Mouse (Mus musculus): ENCODE results near the gene Vstm4. TPM values are rescaled to one million over a fixed set of nuclear protein-coding genes. Genes with fewer than 3 reads are reported as not detected.

Gene Vstm4
- polyA plus RNA-seq, 1 experiment, result not detected

DNA sequence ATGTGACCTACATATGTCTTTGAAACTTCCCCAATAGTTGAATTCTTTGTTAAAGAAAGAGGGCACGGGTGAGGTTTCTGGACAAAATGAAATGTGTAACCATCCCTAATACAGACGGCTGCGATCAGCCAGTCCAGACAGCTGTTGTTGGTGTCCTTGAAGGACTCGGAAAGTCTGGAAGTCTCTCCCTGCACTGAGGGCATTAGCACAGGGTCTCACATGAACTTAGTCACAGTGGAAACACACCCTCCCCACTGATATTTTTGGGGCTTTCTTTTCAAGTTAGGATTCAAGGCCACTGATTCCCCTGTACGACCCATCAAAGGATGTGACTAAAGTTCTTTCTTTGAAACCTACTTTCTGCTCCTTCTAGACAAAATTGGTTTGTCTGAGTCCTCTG, 23.8 kb downstream of the Vstm4 start:
- no peaks in the 10 kb centered on the region for H3K36me3 ChIP-seq (ENCODE audit: control insufficient read depth, insufficient read depth)
- peaks cover 32% of the 10 kb centered on the region for H3K27me3 ChIP-seq (ENCODE audit: control insufficient read depth, insufficient read depth, insufficient read length)
- TF ChIP-seq MYOG (IDR thresholded peaks at IDR 0.05; ENCODE audit: control insufficient read depth, extremely low read depth, insufficient read length) (no peak), USF1 (IDR thresholded peaks at IDR 0.05; ENCODE audit: low read depth) (no peak), CEBPB (IDR thresholded peaks at IDR 0.05; ENCODE audit: low read depth) (no peak), FOSL1 (IDR thresholded peaks at IDR 0.05; ENCODE audit: insufficient read depth, low read length, poor library complexity, severe bottlenecking) (no peak), MYOD1 (IDR thresholded peaks at IDR 0.05; ENCODE audit: control insufficient read depth, insufficient read length, low read depth) (no peak), CTCF (IDR thresholded peaks at IDR 0.05; ENCODE audit: control insufficient read depth, insufficient read depth, insufficient read length) (no peak), MAX (IDR thresholded peaks at IDR 0.05) (no peak)
- no peaks in the 10 kb centered on the region for H3K79me3 ChIP-seq (ENCODE audit: low read depth)
- H3ac ChIP-seq (ENCODE audit: control insufficient read depth, insufficient read length, low read depth), result no peak overlapping the region
- no peak overlapping the region for H3K4me3 ChIP-seq (ENCODE audit: insufficient read depth, poor library complexity, severe bottlenecking)
- H3K79me2 ChIP-seq (ENCODE audit: control insufficient read depth, insufficient read depth), result no peaks in the 10 kb centered on the region

DNA sequence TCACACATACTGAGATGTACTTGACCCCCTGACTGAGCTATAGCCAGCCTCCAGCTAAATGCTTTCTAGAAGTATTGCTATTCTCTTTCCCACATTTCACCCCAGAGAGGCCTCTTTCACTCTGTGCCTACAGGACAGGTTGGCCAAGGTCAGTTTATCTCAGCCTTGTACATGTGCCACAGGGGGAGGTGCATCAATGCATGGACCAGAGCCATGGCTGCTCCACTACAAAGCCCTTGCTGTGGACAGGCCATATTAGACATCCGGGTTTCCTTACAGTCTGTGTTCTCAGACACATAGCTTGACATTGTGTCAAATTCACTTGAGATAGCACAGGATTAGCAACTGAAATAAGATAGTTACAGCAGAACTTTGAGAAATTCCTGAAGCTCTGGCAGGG, 25.1 kb downstream of the Vstm4 start:
- H3K36me3 ChIP-seq (ENCODE audit: control insufficient read depth, insufficient read depth), result no peaks in the 10 kb centered on the region
- H3K27me3 ChIP-seq (ENCODE audit: control insufficient read depth, insufficient read depth, insufficient read length), result peaks cover 29% of the 10 kb centered on the region
- no peak for TF ChIP-seq USF1 (IDR thresholded peaks at IDR 0.05; ENCODE audit: low read depth)
- TF ChIP-seq MAX (IDR thresholded peaks at IDR 0.05), result no peak
- no peak for TF ChIP-seq MYOG (IDR thresholded peaks at IDR 0.05; ENCODE audit: control insufficient read depth, extremely low read depth, insufficient read length)
- no peak for TF ChIP-seq MYOD1 (IDR thresholded peaks at IDR 0.05; ENCODE audit: control insufficient read depth, insufficient read length, low read depth)
- no peak for TF ChIP-seq FOSL1 (IDR thresholded peaks at IDR 0.05; ENCODE audit: insufficient read depth, low read length, poor library complexity, severe bottlenecking)
- no peak overlapping the region for H3ac ChIP-seq (ENCODE audit: control insufficient read depth, insufficient read length, low read depth)
- H3K79me3 ChIP-seq (ENCODE audit: low read depth), result no peaks in the 10 kb centered on the region
- H3K79me2 ChIP-seq (ENCODE audit: control insufficient read depth, insufficient read depth), result no peaks in the 10 kb centered on the region
- H3K4me3 ChIP-seq (ENCODE audit: insufficient read depth, poor library complexity, severe bottlenecking), result no peak overlapping the region

DNA sequence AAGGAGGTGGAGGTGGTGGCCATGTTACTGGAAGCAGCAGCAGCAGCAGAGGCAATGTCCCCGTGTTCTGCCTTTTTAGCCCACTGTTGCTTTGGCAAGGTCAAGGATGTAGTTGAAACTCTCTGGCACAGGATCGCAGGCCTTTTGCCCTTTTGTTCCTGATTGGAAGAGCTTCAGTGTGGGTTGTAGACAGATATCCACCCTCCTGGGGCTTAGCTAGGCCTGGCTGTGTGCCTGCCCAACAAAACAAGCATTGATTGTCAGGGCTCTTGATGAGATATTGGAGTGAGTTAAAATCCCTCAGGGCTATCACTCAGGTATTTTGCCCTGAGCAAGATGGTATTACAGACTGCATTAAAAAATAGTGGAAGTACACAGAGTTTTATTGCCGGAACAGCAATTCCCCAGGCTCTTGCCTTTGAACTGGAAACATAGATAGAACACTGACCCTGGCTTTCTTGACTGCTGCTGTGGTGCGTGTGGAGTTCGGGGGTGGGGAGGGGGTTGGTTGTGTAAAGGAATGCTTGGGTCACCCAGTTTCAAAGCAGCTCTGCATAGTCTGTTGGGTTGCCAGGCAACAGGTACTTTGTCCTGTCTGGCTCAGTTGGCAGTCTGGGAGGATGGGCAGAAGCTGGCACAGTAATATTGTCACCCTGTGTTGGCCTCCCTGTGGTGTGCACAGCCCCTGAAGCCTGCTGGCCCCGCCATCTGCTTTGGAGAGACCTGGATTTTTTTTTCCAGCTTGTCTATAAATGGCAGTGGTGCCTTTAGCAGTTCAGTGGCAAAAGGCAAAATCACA, 32.5 kb downstream of the Vstm4 start:
- Histone ChIP-seq H3K27me3 (ENCODE audit: control insufficient read depth, insufficient read depth, insufficient read length) (peaks cover 30% of the 10 kb centered on the region), H3ac (ENCODE audit: control insufficient read depth, insufficient read length, low read depth) (no peak overlapping the region), H3K79me2 (ENCODE audit: control insufficient read depth, insufficient read depth) (no peaks in the 10 kb centered on the region), H3K4me3 (ENCODE audit: insufficient read depth, poor library complexity, severe bottlenecking) (no peak overlapping the region), H3K36me3 (ENCODE audit: control insufficient read depth, insufficient read depth) (no peaks in the 10 kb centered on the region), H3K79me3 (ENCODE audit: low read depth) (no peaks in the 10 kb centered on the region)
- TF ChIP-seq CTCF (IDR thresholded peaks at IDR 0.05; ENCODE audit: control insufficient read depth, insufficient read depth, insufficient read length) (no peak), USF1 (IDR thresholded peaks at IDR 0.05; ENCODE audit: low read depth) (no peak), MYOD1 (IDR thresholded peaks at IDR 0.05; ENCODE audit: control insufficient read depth, insufficient read length, low read depth) (no peak), MYOG (IDR thresholded peaks at IDR 0.05; ENCODE audit: control insufficient read depth, extremely low read depth, insufficient read length) (no peak), FOSL1 (IDR thresholded peaks at IDR 0.05; ENCODE audit: insufficient read depth, low read length, poor library complexity, severe bottlenecking) (no peak), CEBPB (IDR thresholded peaks at IDR 0.05; ENCODE audit: low read depth) (no peak), MAX (IDR thresholded peaks at IDR 0.05) (no peak)

DNA sequence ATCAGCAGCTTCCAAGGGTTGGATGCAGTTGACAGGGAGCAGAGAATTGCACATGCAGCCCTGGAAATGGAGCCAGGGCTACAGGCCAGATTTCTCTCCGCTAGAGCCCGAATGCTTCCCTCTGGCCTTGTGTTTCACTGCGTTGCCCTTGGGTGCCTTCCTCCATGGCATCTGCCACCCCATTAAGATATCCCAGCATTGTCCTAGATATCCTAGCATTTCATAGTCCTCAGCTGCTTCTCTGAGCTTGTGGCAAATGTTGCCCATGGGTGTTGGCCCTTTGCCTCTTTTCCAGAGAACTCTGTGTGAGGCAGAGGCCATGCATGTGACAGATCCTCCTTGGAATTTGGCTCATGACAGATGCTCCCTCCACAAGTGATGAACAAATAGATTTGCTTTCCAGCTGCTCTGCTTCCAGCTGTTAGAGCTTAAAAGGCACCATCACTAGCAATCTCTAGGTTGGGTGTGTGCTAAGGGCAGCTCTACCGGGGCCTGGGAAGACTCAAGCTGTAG, 37.8 kb downstream of the Vstm4 start:
- H3K79me3 ChIP-seq (ENCODE audit: low read depth), result no peaks in the 10 kb centered on the region
- H3K36me3 ChIP-seq (ENCODE audit: control insufficient read depth, insufficient read depth), result no peaks in the 10 kb centered on the region
- TF ChIP-seq CEBPB (IDR thresholded peaks at IDR 0.05; ENCODE audit: low read depth) (no peak), MAX (IDR thresholded peaks at IDR 0.05) (no peak), USF1 (IDR thresholded peaks at IDR 0.05; ENCODE audit: low read depth) (no peak), FOSL1 (IDR thresholded peaks at IDR 0.05; ENCODE audit: insufficient read depth, low read length, poor library complexity, severe bottlenecking) (no peak), CTCF (IDR thresholded peaks at IDR 0.05; ENCODE audit: control insufficient read depth, insufficient read depth, insufficient read length) (no peak), MYOG (IDR thresholded peaks at IDR 0.05; ENCODE audit: control insufficient read depth, extremely low read depth, insufficient read length) (no peak), MYOD1 (IDR thresholded peaks at IDR 0.05; ENCODE audit: control insufficient read depth, insufficient read length, low read depth) (no peak)
- H3ac ChIP-seq (ENCODE audit: control insufficient read depth, insufficient read length, low read depth), result no peak overlapping the region
- H3K4me3 ChIP-seq (ENCODE audit: insufficient read depth, poor library complexity, severe bottlenecking), result no peak overlapping the region
- peaks cover 32% of the 10 kb centered on the region for H3K27me3 ChIP-seq (ENCODE audit: control insufficient read depth, insufficient read depth, insufficient read length)
- H3K79me2 ChIP-seq (ENCODE audit: control insufficient read depth, insufficient read depth), result no peaks in the 10 kb centered on the region

DNA sequence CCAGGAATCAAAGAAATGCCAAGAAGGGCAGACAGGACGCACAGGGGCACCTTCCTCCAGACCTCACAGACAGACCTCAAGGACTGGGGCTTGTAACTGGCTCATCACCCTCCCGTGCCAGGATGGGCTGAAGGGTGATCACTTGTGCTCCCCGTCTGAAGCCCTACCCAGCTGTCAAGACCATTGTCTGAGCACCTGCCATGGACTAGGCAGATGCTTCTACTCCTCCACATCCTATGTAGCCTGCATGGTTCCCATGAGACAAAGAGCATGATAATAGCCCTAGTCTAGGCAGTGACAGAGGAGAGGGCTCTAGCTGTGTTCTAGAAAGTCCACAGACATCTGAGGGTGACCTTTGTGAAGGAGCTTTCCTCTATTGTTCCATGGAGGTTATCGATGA, 38.3 kb downstream of the Vstm4 start:
- Histone ChIP-seq H3ac (ENCODE audit: control insufficient read depth, insufficient read length, low read depth) (no peak overlapping the region), H3K79me3 (ENCODE audit: low read depth) (no peaks in the 10 kb centered on the region), H3K4me3 (ENCODE audit: insufficient read depth, poor library complexity, severe bottlenecking) (no peak overlapping the region), H3K27me3 (ENCODE audit: control insufficient read depth, insufficient read depth, insufficient read length) (peaks cover 32% of the 10 kb centered on the region), H3K36me3 (ENCODE audit: control insufficient read depth, insufficient read depth) (no peaks in the 10 kb centered on the region), H3K79me2 (ENCODE audit: control insufficient read depth, insufficient read depth) (no peaks in the 10 kb centered on the region)
- no peak for TF ChIP-seq CTCF (IDR thresholded peaks at IDR 0.05; ENCODE audit: control insufficient read depth, insufficient read depth, insufficient read length)
- no peak for TF ChIP-seq CEBPB (IDR thresholded peaks at IDR 0.05; ENCODE audit: low read depth)
- no peak for TF ChIP-seq MAX (IDR thresholded peaks at IDR 0.05)
- TF ChIP-seq FOSL1 (IDR thresholded peaks at IDR 0.05; ENCODE audit: insufficient read depth, low read length, poor library complexity, severe bottlenecking), result no peak
